Mouse (Mus musculus) liver, adult 2 months (tissue): ENCODE results near the gene Gmppb. TPM values are rescaled to one million over a fixed set of nuclear protein-coding genes. Genes with fewer than 3 reads are reported as not detected.

ENCODE experiments used
- DNase-seq: peaks from one replicate; pipeline ENCODE4 v3.0.0-alpha.2; 2011; ENCODE audit warnings: low read depth, low spot score; ENCODE audit errors: extremely low read depth
- H3K27ac ChIP-seq: fragments of 200-500 bp; replicated peaks from 2 replicates; pipeline ENCODE4 v1.5.1; 2012; ENCODE audit warnings: low read depth, mild to moderate bottlenecking, control low read depth, inconsistent platforms, low read length; ENCODE audit not compliant: insufficient read depth
- H3K27me3 ChIP-seq: fragments of 200-500 bp; 2 replicates; pipeline ENCODE4 v1.6.1; 2012; ENCODE audit warnings: mild to moderate bottlenecking, moderate library complexity, low read length, inconsistent platforms; ENCODE audit not compliant: control insufficient read depth, insufficient read depth
- H3K36me3 ChIP-seq: fragments of 200-500 bp; 2 replicates; pipeline ENCODE4 v1.6.1; 2012; ENCODE audit warnings: low read length, inconsistent platforms; ENCODE audit not compliant: control insufficient read depth, insufficient read depth
- H3K4me1 ChIP-seq: fragments of 200-500 bp; 2 replicates; pipeline ENCODE4 v1.6.1; 2011; ENCODE audit warnings: low read length; ENCODE audit not compliant: control insufficient read depth, insufficient read depth
- H3K4me3 ChIP-seq: fragments of 200-500 bp; 2 replicates; pipeline ENCODE4 v1.5.1; 2011; ENCODE audit warnings: low read depth, mild to moderate bottlenecking, control low read depth, low read length, moderate library complexity; ENCODE audit not compliant: insufficient read depth
- H3K79me2 ChIP-seq: fragments of 200-500 bp; 2 replicates; pipeline ENCODE4 v1.6.1; 2012; ENCODE audit warnings: inconsistent platforms, mild to moderate bottlenecking, low read length, moderate library complexity; ENCODE audit not compliant: control insufficient read depth, insufficient read depth
- H3K9ac ChIP-seq: fragments of 200-500 bp; 2 replicates; pipeline ENCODE4 v1.6.1; 2012; ENCODE audit warnings: low read depth, mild to moderate bottlenecking, control low read depth, inconsistent platforms, low read length
- CTCF ChIP-seq: fragments of 200-500 bp; IDR thresholded peaks from 2 replicates; pipeline ENCODE4 v1.5.1; 2011; ENCODE audit warnings: low read depth, low read length, control low read depth
- POLR2A ChIP-seq: fragments of 200-500 bp; IDR thresholded peaks from 2 replicates; pipeline ENCODE4 v1.6.1; 2011; ENCODE audit warnings: low read length, control low read depth; ENCODE audit not compliant: insufficient read depth; ENCODE audit errors: extremely low read depth
- WGBS: fragments of 180-500 bp; shearing (Covaris S2); methylation state at CpG from one replicate; pipeline ENCODE4 v1.1.7; 2018; 5-methylcytosine and 5-hydroxymethylcytosine counted together
- polyA plus RNA-seq: library from polyadenylated mRNA; depleted of rRNA; stranded (reverse); fragments of >200 nt; gene quantifications from 2 replicates; pipeline ENCODE4 v1.2.3, GENCODE M21; 2012
- total RNA-seq: library from RNA; depleted of rRNA; stranded (reverse); fragments of >200 nt; gene quantifications from 2 replicates; pipeline ENCODE4 v1.2.3, GENCODE M21; 2014

Gmppb gene
- total and polyA plus RNA-seq, 2 experiments, result 21.4 to 54.7 TPM

GRCm38 (mm10) chr9:108083561-108083960, 34.5 kb downstream of the Gmppb start:
- H3K79me2 ChIP-seq, result peaks cover 15% of the 10 kb centered on the region; the same call in 1 of the 2 replicates
- H3K9ac ChIP-seq, result no peak overlapping the region
- TF ChIP-seq POLR2A, result no peak
- TF ChIP-seq CTCF, result no peak
- WGBS, result 78% methylated on average over 6 of the region's 6 CpGs
- H3K27ac ChIP-seq, result no peak overlapping the region
- peaks cover 31% of the 10 kb centered on the region for H3K4me1 ChIP-seq
- H3K4me3 ChIP-seq, result no peak overlapping the region
- H3K27me3 ChIP-seq, result no peaks in the 10 kb centered on the region
- peaks cover 23% of the 10 kb centered on the region; the same call in 1 of the 2 replicates for H3K36me3 ChIP-seq
- no peak for DNase-seq

- peaks cover 11% of the 10 kb centered on the region; the same call in 1 of the 2 replicates for H3K79me2 ChIP-seq
- peak overlapping the region; percentile 61 for H3K27ac ChIP-seq
- DNase-seq, result peak; percentile 93
- H3K36me3 ChIP-seq, result peaks cover 32% of the 10 kb centered on the region; the same call in 1 of the 2 replicates
- H3K9ac ChIP-seq, result peak overlapping the region; percentile 34; the same call in 1 of the 2 replicates
- 30% methylated on average over 4 of the region's 4 CpGs for WGBS
- no peaks in the 10 kb centered on the region for H3K27me3 ChIP-seq
- peaks cover 28% of the 10 kb centered on the region for H3K4me1 ChIP-seq
- H3K4me3 ChIP-seq, result no peak overlapping the region
- no peak for TF ChIP-seq POLR2A
- TF ChIP-seq CTCF, result no peak
These were observed 36.2 kb downstream of the Gmppb start for GRCm38 (mm10) chr9:108085261-108085660.

- TF ChIP-seq CTCF (no peak), POLR2A (no peak)
- Histone ChIP-seq H3K36me3 (peaks cover 32% of the 10 kb centered on the region; the same call in 1 of the 2 replicates), H3K27ac (0 out of 2 replicates have a peak overlapping the region, but pooled peaks have one; percentile 6), H3K79me2 (peaks cover 3% of the 10 kb centered on the region; the same call in 1 of the 2 replicates), H3K27me3 (no peaks in the 10 kb centered on the region), H3K9ac (no peak overlapping the region), H3K4me1 (peaks cover 14% of the 10 kb centered on the region), H3K4me3 (no peak overlapping the region)
- DNase-seq, result no peak
- 56% methylated on average over 7 of the region's 7 CpGs for WGBS
These were observed 41.6 kb downstream of the Gmppb start for GRCm38 (mm10) chr9:108090611-108091120.

GRCm38 (mm10) chr9:108093586-108093985, 44.5 kb downstream of the Gmppb start:
- peak overlapping the region; percentile 75 for H3K4me3 ChIP-seq
- WGBS, result 38% methylated on average over 10 of the region's 10 CpGs
- peak overlapping the region; percentile 74 for H3K27ac ChIP-seq
- TF ChIP-seq POLR2A, result no peak
- TF ChIP-seq CTCF, result no peak
- H3K36me3 ChIP-seq, result peaks cover 13% of the 10 kb centered on the region; the same call in 1 of the 2 replicates
- H3K9ac ChIP-seq, result peak overlapping the region; percentile 94
- H3K79me2 ChIP-seq, result peaks cover 3% of the 10 kb centered on the region; the same call in 1 of the 2 replicates
- DNase-seq, result peak; percentile 23
- H3K27me3 ChIP-seq, result no peaks in the 10 kb centered on the region
- peaks cover 13% of the 10 kb centered on the region for H3K4me1 ChIP-seq

GRCm38 (mm10) chr9:108094184-108094941, 45.3 kb downstream of the Gmppb start, which contains the start of gene Apeh:
TSS of gene Apeh (minus strand) at chr9:108094606.
- TF ChIP-seq POLR2A (peak; percentile 75), CTCF (no peak)
- WGBS, result under 1% methylated on average over 52 of the region's 52 CpGs
- DNase-seq, result peak; percentile 82
- peaks cover 13% of the 10 kb centered on the region for H3K4me1 ChIP-seq
- peak within 1 kb of the TSS; percentile 74 for H3K27ac ChIP-seq
- H3K79me2 ChIP-seq, result peaks cover 3% of the 10 kb centered on the region; the same call in 1 of the 2 replicates
- peaks cover 10% of the 10 kb centered on the region; the same call in 1 of the 2 replicates for H3K36me3 ChIP-seq
- peak within 1 kb of the TSS; percentile 94 for H3K9ac ChIP-seq
- no peaks in the 10 kb centered on the region for H3K27me3 ChIP-seq
- peak within 1 kb of the TSS; percentile 75 for H3K4me3 ChIP-seq

GRCm38 (mm10) chr9:108094998-108095411, 46.0 kb downstream of the Gmppb start:
- peak; percentile 62 for DNase-seq
- Histone ChIP-seq H3K27ac (peak overlapping the region; percentile 64), H3K36me3 (peaks cover 3% of the 10 kb centered on the region; the same call in 1 of the 2 replicates), H3K4me3 (peak overlapping the region; percentile 45), H3K4me1 (peaks cover 13% of the 10 kb centered on the region), H3K27me3 (no peaks in the 10 kb centered on the region), H3K9ac (peak overlapping the region; percentile 45), H3K79me2 (peaks cover 3% of the 10 kb centered on the region; the same call in 1 of the 2 replicates)
- WGBS, result under 1% methylated on average over 16 of the region's 16 CpGs
- TF ChIP-seq POLR2A (no peak), CTCF (no peak)
